Mouse (Mus musculus) gastrocnemius, adult 8-10 months (tissue): ENCODE results near the gene Cetn4. TPM values are rescaled to one million over a fixed set of nuclear protein-coding genes. Genes with fewer than 3 reads are reported as not detected.

ENCODE experiments used
- DNase-seq, 2 experiments: peaks; one replicate each; pipeline ENCODE4 v3.0.0; 2022; ENCODE audit warnings: low spot score in 2 of 2
- total RNA-seq, 4 experiments: library from RNA; stranded (reverse); gene quantifications; 2 replicates each; pipeline ENCODE4 v1.2.4; 2022

The Cetn4 gene
- total RNA-seq, 4 experiments from 2014 or later: 0.63 TPM; not detected in 3

GRCm38 (mm10) chr3:37303392-37304139 is 8.9 kb downstream of the Cetn4 start:
- DNase-seq: no peak

DNA sequence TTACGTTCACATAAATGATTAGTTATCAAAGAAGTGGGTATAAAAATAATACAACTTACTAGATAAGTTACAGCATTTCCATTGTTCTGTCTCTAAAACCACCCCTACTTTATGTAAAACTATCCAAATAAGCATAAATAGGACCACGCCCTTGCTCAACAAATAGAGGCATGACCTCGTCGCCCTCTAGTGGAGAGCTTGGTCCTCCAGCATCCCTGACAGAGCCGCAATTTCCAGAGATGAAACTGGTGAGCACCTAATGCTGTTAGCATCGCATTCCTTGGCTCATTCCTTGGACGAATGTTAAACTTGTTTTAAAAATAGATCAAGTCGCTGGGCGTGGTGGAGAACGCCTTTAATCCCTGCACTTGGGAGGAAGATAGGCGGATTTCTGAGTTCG is 9.8 kb downstream of the Cetn4 start:
- DNase-seq: no peak

DNA sequence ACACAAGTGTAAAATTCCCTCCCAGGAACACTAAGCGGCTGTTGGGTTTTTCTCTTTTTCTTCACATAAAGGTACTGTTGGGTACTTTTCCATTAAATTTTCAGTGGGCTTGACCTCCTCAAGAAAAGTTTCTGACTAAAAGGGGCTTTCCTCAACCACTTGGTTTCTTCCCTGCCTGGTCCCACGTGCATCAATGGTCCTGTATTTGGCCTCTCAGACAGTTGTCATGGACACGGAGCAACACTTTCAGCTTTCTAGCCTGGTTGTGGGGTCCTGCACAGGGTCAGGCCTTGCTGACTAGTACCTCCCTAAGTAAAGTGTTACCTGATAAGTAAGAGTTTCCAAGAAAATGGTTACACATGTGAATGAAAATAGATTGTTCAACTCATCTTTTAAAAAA is 13.0 kb downstream of the Cetn4 start:
- no peak for DNase-seq

- no peak for DNase-seq
Observed at GRCm38 (mm10) chr3:37292654-37293053, 19.9 kb downstream of the Cetn4 start.

DNA sequence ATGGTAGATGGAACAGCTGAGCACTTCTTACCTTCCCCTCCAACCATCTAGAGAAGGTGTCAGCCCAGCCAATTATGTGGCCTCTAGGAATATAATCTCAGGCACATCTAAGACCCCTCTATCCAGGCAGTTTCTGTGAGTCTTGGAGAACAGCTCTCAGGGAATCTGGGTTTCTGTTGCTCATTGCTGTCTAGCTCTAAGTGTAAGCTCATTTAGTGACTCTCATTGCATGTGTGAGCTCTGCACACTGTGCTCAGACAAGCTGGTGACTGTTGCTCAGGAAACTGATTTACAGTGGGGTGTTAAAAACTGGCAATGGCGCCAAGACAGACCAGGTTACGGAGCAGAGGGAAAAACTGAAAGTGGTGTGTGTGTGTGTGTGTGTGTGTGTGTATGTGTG is 20.6 kb downstream of the Cetn4 start:
- DNase-seq: no peak

- no peak for DNase-seq
Observed at GRCm38 (mm10) chr3:37290881-37291541, 21.5 kb downstream of the Cetn4 start.

GRCm38 (mm10) chr3:37289237-37289636 is 23.3 kb downstream of the Cetn4 start:
- no peak for DNase-seq

DNA sequence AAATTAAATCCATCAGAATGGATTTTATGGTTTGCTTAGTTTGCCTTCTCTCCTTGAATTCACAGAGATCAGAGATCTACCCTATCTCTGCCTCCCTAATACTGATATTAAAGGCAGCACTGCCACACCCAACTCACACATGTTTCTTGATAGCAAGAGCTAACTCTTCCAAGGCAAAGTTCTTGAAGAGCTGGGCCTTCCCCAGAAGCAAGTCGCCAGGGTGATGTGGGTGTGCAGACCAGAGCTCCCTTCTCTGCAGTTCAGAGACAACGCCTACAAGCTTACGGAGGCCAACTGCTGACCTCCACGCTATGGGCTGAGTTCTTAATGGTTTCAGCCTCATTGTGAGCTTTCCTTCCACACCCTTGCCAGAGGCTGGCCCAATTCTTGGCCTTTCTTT is 29.3 kb downstream of the Cetn4 start:
- DNase-seq: no peak

DNA sequence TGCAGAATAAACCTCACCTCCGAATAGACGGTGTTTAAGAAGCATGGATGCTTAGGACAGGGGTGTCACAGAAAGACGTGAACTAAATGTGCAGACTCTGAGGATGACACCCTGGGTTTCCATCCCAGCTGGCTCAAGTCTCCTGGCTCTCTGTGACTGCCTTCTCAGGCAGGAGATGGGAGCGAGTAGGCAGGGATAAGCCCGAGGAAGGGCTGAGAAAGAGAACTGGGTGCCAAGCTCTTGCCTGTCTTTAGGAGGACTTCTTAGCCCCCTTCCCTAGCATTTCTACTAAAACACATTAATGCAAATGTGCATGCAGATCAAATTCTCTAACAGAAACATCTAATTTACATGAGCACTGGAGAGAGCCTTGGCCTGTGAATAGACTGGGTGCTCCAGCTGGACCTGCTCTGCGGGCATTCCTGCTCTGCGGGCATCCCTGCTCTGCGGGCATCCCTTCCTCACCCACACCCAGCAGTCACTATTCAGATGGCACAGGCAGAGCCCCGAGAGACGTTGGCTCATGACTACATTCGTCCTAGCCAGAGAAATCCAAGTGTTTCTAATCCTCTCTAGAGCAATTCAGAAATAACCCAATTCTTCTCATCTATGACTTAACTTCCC is 30.1 kb downstream of the Cetn4 start:
- DNase-seq: no peak

- DNase-seq: no peak
Observed at GRCm38 (mm10) chr3:37280871-37281270, 31.6 kb downstream of the Cetn4 start.

DNA sequence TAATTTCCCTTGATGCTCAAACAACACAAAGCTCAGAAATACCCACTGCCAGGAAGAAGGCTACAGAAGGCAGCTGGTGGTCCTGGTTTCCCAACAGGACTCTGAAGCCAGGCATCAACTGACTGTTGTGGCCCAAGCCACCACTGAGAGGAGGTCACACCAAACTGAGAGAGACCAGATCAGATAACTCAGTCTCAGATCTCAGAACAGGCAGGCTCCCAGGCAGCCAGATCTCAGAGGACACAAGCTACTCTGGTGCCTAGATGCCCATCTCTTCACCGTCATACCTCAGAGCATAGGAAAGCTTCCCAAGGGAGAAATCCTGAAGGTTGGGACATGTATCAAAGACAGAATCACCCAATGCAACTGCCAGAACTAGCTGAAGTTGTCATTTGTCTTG is 32.3 kb downstream of the Cetn4 start:
- no peak for DNase-seq

DNA sequence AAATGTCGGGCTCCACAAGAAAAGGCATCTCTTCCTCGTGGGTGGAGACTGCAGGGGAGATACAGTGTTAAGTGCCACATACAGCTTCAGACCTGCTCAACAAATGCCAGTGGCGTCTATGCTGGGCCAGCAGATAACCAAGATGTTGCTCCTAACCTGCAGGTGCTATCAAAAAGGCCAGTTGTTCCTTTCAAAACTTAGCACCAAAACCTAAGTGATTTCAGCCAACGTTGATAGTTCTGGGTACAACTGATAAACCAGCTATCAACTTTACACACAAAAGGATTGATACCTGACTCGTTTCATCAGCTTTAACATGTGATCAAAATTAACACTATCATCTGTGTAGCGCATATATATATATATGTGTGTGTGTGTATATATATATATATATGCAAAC is 37.8 kb downstream of the Cetn4 start:
- DNase-seq: no peak

DNA sequence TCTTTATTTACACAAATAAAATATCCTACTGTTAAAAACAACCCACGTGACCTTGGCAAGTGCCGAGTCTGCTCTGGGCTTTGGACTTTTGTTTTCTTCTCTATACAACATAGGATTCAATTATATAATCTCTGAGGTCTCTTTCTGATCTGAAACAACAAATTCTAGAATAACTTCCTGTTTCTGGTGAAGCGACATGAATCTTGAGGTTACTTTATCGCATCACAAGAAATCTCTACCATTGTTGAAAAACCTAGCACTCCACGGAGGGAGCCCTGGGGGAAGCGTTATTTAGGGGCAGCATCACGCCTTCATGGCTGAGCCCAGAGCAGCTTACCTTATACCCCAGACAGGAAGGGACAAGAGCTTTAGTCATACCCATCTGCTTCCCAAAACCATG is 39.4 kb downstream of the Cetn4 start:
- no peak for DNase-seq

GRCm38 (mm10) chr3:37271209-37271608 is 41.3 kb downstream of the Cetn4 start:
- no peak for DNase-seq

DNA sequence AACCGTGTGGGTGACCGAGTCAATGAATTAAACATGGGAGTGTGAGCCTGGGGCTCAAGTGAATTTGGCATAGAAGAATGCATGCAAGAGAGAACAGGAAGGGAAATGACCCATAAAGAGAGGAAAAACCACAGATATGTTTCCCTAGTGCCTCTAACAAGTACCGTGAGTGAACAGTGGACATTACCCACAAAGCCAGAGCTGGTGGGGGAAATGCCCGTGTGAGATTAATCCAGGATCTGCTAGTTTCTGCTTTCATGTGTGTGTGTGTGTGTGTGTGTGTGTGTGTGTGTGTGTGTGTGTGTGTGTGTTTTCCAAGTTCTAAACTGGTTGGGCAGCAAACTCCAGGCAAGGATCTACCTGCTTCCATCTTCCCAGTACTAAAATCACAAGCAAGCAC is 42.6 kb downstream of the Cetn4 start:
- DNase-seq: no peak

DNA sequence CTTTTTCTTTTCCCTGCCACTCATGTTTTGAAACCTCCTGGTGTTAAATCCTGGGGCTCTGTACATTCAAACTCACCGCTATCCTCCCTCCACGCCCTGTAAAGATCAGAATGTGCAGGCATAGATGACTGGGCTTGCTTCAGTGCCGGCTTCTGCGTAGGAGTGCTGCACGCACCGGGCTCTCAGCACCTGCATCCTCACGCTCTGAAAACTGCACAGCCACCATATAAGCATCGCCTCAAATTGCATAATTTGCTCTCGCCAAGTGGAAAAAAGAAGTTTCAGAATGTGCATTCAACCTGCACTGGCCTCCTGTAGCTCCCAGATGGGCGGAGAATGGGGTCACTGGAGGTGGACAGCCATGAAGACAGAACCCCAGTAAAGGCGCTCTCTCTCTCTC is 44.2 kb downstream of the Cetn4 start:
- DNase-seq: no peak

DNA sequence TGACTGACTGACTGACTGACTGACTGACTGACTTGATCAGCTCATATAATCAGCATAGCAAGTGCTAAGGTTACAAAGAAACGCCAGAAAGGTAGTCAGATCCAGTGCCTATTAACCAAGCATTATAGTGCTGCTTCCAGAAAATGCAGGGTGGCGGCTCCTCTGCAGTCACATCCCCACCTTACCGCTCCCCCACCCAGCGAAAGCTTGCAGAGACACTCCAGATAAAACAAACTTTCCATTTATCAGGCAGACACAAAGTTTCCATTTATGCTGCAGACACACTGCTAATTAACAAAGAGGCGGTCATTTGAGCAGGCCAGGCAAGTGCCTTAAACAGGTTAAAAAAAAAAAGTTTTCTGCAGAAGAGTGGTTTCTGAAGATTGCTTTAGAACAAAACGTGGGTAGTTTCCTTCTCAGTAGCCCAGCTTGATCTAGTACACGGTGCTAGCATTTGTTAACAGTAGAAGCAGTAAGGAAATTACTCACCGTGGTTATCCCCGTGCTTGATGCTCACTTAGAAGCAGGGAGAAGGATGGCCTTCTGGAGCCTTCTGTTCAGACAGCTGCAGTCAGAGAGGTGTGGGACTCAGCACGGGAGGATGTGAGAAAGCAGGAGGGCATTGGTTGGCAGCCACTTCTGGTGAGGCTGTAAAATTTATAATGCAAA is 53.0 kb downstream of the Cetn4 start:
- no peak for DNase-seq

GRCm38 (mm10) chr3:37257776-37258175 is 54.7 kb downstream of the Cetn4 start:
- DNase-seq: no peak
